Mouse (Mus musculus) cerebellum, adult 2 months (tissue): ENCODE measurements at regions not wholly inside any gene's neighbourhood (a gene's known extent, or its start where the extent isn't known, plus 50 kb on each side); places are given as distances from the start of the nearest gene placed in this dataset.

Experiments used
- CTCF ChIP-seq: fragments of 200-500 bp; IDR thresholded peaks from 2 replicates; pipeline ENCODE4 v1.5.1; 2011; ENCODE audit warnings: low read depth, mild to moderate bottlenecking, control low read depth, low read length, moderate library complexity, borderline replicate concordance; ENCODE audit not compliant: insufficient read depth
- POLR2A ChIP-seq: fragments of 200-500 bp; IDR thresholded peaks from 2 replicates; pipeline ENCODE4 v1.6.1; 2011; ENCODE audit warnings: low read length, control low read depth, borderline replicate concordance; ENCODE audit not compliant: insufficient read depth

GRCm38 (mm10) chr10:83944897-83945296 is 222.2 kb downstream of the 1500009L16Rik start:
- TF ChIP-seq CTCF (no peak), POLR2A (no peak)
